Comparison of ENCODE assay signal across 8 mouse cellular contexts in the genomic region with DNA sequence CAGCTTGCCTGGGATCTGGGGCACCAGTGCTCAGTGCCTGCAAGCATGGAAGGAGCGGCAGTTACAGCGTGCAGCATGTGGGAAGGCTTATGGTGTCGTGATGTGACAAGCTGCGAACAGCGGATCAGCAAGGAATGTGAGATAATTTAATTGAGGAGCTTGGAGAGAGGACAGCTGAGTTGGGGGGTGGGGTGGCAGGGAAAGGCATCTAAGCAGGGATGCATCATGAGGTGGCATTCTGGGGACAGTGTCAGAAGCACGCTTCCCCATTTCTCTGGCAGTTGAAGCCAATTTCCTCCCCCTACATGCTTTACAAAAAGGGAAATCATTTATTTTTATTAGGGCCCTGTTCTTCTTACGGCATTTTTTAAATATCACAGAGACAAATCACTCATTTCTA.
A peak's percentile ranks its signal among the peaks of the same experiment; 100 is the strongest.
DNase-seq lines count a peak whose midpoint lies in the region; ATAC-seq and TF ChIP-seq lines count a peak whose summit lies in the region.

No protein-coding gene starts in this region.

- no peaks in the 10 kb centered on the region for H3K36me3 ChIP-seq in embryonic facial prominence, embryonic 14.5 days (ENCODE audit: control insufficient read depth, insufficient read depth, low read length)

- ATAC-seq in embryonic facial prominence, embryonic 14.5 days (ENCODE audit: low read depth): peak; percentile 75

- H3K9me3 ChIP-seq in embryonic facial prominence, embryonic 14.5 days (ENCODE audit: control insufficient read depth, low read length): no peaks in the 10 kb centered on the region

- peak; percentile 64 for DNase-seq in layer of hippocampus, adult 11-12 months (ENCODE audit: low spot score)
- no peak for DNase-seq in layer of hippocampus, adult 9-10 months (ENCODE audit: low spot score)
- DNase-seq in embryonic facial prominence, embryonic 14.5 days (ENCODE audit: low spot score): peak; percentile 81
- peak; percentile 60 for DNase-seq in layer of hippocampus, postnatal 14 days (ENCODE audit: low spot score in 2 of 2)
- peak; percentile 72 for DNase-seq in retina, embryonic 14.5 days (ENCODE audit: low spot score)
- no peak for DNase-seq in urinary bladder, postnatal 14 days (ENCODE audit: low spot score)
- no peak for DNase-seq in adrenal gland, postnatal 36 days
- DNase-seq in cerebellum, adult 2 months: no peak

- no peak for TF ChIP-seq CTCF in cerebellum, adult 2 months (IDR thresholded peaks at IDR 0.05; ENCODE audit: borderline replicate concordance, insufficient read depth, low read depth, low read length)

- peak overlapping the region; percentile 18; the same call in 1 of the 2 replicates for H3K27ac ChIP-seq in embryonic facial prominence, embryonic 14.5 days (replicated peaks; ENCODE audit: low read depth, low read length)
- no peak overlapping the region for H3K27ac ChIP-seq in cerebellum, adult 2 months (ENCODE audit: insufficient read depth, low read length)

- peaks cover 48% of the 10 kb centered on the region for H3K4me1 ChIP-seq in embryonic facial prominence, embryonic 14.5 days (ENCODE audit: control insufficient read depth, insufficient read depth, low read length)
- no peaks in the 10 kb centered on the region for H3K4me1 ChIP-seq in cerebellum, adult 2 months (ENCODE audit: control insufficient read depth, insufficient read depth, low read length)

- H3K27me3 ChIP-seq in embryonic facial prominence, embryonic 14.5 days (replicated peaks; ENCODE audit: control insufficient read depth, insufficient read depth, low read length): no peaks in the 10 kb centered on the region
- no peaks in the 10 kb centered on the region for H3K27me3 ChIP-seq in cerebellum, adult 2 months (ENCODE audit: control insufficient read depth, insufficient read depth, low read length)

- TF ChIP-seq POLR2A in cerebellum, adult 2 months (IDR thresholded peaks at IDR 0.05; ENCODE audit: borderline replicate concordance, insufficient read depth, low read length): no peak

- H3K4me2 ChIP-seq in embryonic facial prominence, embryonic 14.5 days (ENCODE audit: low read depth, low read length): no peak overlapping the region

- no peak overlapping the region for H3K4me3 ChIP-seq in embryonic facial prominence, embryonic 14.5 days (ENCODE audit: low read depth, low read length)
- no peak overlapping the region for H3K4me3 ChIP-seq in cerebellum, adult 2 months (replicated peaks; ENCODE audit: insufficient read depth, low read depth, low read length)

- 23% methylated on average over 7 of the region's 7 CpGs for WGBS in embryonic facial prominence, embryonic 14.5 days
- 54% methylated on average over 7 of the region's 7 CpGs for WGBS in cerebellum, adult 2 months

- H3K9ac ChIP-seq in embryonic facial prominence, embryonic 14.5 days (ENCODE audit: low read depth, low read length): no peak overlapping the region

Comparison
In these comparisons a context has a peak if more than half of its experiments do, and no peak if none do; other contexts are left out.
1. DNase-seq: peak in layer of hippocampus, adult 11-12 months (single experiment), embryonic facial prominence, embryonic 14.5 days (single experiment), layer of hippocampus, postnatal 14 days (2 of 2) and retina, embryonic 14.5 days (single experiment); none in layer of hippocampus, adult 9-10 months (single experiment), urinary bladder, postnatal 14 days (single experiment), adrenal gland, postnatal 36 days (0 of 2) and cerebellum, adult 2 months (0 of 2).